Mouse (Mus musculus): ENCODE results near the gene Tacstd2.
"Not testable (repeated sequence)": the region's sequence is repeated elsewhere in the genome, so short reads cannot be mapped to it uniquely, and the experiment has no call there.

The Tacstd2 gene

GRCm38 (mm10) chr6:67535777-67536054 lies at the start of gene Tacstd2:
Gene Tacstd2, minus strand, starts transcription at chr6:67535796.
- no peak for DNase-seq (ENCODE audit: low spot score)

GRCm38 (mm10) chr6:67566270-67566669 lies 30.7 kb upstream of the Tacstd2 start:
- no peak for DNase-seq (ENCODE audit: low spot score)

GRCm38 (mm10) chr6:67555376-67555775 lies 19.8 kb upstream of the Tacstd2 start:
- no peak for DNase-seq (ENCODE audit: low spot score)

GRCm38 (mm10) chr6:67549550-67549949 lies 14.0 kb upstream of the Tacstd2 start:
- DNase-seq (ENCODE audit: low spot score), result no peak

GRCm38 (mm10) chr6:67535005-67535776 lies 405 bp downstream of the Tacstd2 start:
- DNase-seq (ENCODE audit: low spot score), result no peak

GRCm38 (mm10) chr6:67534191-67535004 lies 1.2 kb downstream of the Tacstd2 start:
- DNase-seq (ENCODE audit: low spot score), result no peak

- no peak for DNase-seq (ENCODE audit: low spot score)
Measured at GRCm38 (mm10) chr6:67532665-67533440, 2.7 kb downstream of the Tacstd2 start.

GRCm38 (mm10) chr6:67531822-67532162 lies 3.8 kb downstream of the Tacstd2 start:
- DNase-seq (ENCODE audit: low spot score), result no peak

GRCm38 (mm10) chr6:67530992-67531821 lies 4.4 kb downstream of the Tacstd2 start:
- DNase-seq (ENCODE audit: low spot score), result no peak

GRCm38 (mm10) chr6:67526356-67526755 lies 9.2 kb downstream of the Tacstd2 start:
- DNase-seq (ENCODE audit: low spot score), result no peak

GRCm38 (mm10) chr6:67510752-67511151 lies 24.8 kb downstream of the Tacstd2 start:
- DNase-seq (ENCODE audit: low spot score), result no peak

GRCm38 (mm10) chr6:67501938-67502337 lies 33.7 kb downstream of the Tacstd2 start:
- DNase-seq (ENCODE audit: low spot score), result not testable (repeated sequence)

- no peak for DNase-seq (ENCODE audit: low spot score)
Measured at GRCm38 (mm10) chr6:67491755-67492154, 43.8 kb downstream of the Tacstd2 start, which contains the start of gene Il23r. Gene Il23r, minus strand, starts transcription at chr6:67491855.
